Mouse (Mus musculus): ENCODE measurements around the gene Jph4.

Jph4 gene

DNA sequence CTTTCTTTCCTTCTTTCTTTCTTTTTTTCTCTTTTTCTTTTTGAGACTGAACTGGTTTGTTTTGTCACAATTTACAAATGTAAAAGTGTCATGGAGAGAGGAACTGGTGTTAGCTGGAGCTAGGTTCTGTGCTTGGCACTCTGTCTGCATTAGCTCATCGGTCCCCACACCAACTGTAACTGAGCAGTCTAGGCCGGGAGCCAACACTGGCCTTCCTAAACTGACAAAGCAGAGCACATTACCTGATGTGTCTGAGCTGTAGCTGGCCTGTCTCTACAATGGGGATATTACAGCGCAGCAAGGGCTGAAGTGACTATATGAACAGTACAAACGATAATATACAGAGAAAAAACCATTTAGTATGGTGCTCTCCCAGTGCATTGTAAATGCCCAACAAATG, 2.1 kb upstream of the Jph4 start:
- no peak for DNase-seq (ENCODE audit: low read depth)

DNA sequence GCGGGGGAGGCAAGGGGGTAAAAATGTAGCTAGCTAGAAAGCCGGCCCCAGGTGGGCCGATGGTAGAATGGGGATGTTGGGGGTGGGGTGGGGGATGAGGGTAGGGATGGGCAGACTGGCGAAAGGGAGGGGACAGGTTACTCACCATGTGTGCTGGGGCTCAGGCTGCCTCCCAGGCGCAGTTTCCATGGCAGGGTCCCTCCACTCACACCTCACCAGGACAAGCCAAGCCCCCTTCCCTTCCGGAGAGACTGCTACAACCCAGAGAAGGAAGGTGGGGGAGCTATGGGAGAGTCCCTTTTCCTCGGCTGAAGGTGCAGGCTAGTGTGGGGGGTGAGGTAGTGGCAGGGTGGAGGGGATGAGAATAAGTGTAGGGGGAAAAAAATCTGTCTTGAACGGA, 889 bp downstream of the Jph4 start:
- DNase-seq (ENCODE audit: low read depth) = no peak

DNA sequence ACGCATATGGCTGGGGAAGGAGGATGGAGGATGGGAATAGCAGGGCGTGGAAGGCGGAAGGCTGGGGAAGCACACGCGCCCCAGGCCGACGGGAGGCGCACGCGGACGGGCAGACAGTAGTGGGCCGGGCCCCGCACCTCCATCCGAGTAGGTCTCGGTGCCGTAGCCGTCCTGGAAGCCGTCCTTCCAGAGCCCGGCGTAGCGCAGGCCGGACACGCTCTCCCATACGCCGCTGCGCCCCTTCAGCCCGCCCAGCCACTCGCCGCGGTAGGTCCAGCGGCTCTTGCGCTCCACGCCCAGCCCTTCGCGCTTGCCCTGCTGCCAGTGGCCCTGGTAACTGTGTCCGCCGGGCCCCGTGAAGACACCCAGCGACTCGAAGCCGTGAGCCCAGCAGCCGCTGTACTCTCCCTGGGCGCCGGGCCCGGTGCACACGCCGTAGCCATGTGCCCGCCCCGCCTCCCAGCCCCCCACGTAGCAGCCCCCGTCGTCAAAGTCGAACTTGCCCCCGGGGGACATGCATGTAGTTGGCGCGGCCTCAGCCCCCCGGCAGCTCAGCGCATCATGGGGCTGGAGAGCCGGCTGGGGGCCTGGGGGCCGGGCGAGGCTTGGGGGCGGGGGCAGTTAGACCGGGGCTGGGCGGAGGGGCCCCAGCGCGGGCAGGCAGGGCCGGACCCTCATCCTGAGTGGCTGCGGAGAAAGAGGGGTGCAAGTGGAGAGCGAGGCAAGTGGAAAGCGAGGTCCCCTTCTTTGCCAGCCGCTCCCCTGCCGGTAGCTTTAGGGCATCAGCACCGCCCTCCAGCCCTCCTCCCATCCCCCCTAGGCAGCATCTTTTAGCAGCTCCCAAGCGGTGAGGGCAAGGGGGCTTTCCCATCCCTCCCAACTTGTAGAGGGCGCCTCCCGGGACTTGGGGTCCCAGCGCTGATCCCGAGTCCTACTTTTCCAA, 1.7 kb downstream of the Jph4 start:
- no peak for DNase-seq (ENCODE audit: low read depth)

DNA sequence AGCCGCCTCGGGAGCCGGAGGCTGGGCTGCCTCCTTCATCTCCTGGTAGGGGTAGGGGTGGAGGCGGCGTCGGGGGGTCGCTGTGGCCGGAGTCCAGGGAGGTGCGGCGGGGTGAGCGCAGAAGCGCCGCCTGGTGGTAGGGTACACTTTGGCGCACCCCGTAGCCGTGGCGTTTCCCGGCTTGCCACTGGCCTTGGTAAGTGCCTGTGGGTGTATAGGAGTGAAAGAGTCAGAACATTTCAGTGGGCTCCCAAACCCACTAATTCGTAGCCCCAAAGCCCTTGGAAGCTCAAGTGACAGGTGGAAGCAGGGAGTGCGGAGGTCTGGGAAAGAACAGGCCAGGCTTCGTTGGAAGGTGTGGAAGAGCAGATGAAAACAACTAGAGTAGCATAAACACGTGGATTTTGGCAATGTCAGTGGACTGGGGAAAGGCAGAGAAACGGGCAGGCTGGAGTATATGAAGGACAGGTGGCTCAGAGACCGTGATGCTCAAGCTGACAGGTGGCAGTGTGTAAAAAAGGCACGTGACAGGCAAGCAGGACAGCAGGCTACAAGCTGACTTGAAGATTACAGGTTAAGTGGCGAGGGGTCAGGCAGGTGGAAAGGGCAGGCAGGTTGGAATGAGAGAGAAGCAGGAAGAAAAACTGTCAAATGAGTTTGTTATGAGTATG, 2.6 kb downstream of the Jph4 start:
- DNase-seq (ENCODE audit: low read depth) = no peak

DNA sequence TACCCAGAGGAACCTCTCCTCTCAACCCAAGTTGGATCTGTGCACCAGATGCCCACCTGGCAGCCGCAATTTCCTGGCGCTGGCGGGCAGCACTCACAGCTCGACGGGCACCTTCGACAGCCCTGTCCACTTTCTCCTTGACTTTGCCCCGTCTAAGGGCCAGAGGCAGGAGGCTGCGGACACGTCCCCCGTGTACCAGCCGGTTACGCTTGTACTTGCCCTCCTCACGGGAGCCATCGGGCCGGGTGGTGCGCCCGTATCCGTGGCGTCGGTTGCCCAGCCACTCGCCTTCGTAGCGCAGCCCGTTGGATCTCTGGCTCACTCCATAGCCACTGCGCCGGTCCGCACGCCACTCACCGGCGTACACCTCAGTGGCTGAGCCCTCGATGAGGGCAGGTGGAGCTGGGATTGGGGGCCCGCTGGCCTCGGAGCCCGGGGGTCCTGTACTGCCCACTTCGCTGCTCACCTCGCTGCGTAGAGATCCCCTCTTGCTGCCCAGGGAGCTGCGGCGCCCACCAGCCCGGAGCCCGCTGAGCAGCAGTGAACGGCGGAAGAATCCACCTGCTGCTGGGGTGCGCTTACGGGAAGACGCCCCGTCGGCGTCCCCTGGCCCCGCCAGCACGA, 3.3 kb downstream of the Jph4 start:
- DNase-seq (ENCODE audit: low read depth) = no peak

DNA sequence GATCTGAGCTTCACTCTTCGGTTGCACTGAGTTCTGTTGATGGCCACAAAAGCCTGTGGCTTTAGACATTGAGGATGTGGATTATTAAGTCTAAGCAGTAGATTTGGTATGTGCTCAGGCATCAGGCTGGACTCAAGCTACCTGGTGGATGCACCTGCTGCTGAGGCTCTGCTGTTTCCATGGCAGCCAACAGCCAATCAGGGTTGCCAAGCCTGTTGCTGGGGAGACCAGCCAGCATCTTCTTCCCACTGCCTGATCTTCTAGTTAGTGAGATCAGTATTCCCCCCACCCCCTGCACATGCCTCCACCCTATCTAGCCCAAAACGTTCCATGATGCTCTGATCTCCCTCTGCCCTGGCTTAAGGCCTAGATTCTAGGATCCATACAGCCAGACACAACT, 5.0 kb downstream of the Jph4 start:
- DNase-seq (ENCODE audit: low read depth) = no peak

DNA sequence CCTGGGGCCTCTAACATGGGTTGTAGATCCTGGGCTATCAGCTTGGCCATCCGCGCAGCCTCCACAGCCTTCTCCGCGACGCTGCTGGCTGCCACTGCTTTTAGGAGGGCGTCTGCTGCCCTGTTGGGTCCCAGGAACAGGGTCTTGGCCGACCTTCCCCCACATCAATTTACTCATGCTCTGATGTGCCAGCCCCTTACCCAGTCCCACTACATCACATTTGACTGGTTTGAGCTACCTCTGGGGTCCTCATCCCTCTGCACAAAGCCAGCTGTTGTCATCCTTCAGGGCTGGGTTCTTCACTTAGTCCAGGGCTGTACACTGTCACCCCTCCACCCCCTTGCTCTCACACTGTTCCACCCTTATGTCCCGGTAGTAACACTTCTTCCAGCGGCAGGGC, 6.7 kb downstream of the Jph4 start:
- DNase-seq (ENCODE audit: low read depth) = no peak

DNA sequence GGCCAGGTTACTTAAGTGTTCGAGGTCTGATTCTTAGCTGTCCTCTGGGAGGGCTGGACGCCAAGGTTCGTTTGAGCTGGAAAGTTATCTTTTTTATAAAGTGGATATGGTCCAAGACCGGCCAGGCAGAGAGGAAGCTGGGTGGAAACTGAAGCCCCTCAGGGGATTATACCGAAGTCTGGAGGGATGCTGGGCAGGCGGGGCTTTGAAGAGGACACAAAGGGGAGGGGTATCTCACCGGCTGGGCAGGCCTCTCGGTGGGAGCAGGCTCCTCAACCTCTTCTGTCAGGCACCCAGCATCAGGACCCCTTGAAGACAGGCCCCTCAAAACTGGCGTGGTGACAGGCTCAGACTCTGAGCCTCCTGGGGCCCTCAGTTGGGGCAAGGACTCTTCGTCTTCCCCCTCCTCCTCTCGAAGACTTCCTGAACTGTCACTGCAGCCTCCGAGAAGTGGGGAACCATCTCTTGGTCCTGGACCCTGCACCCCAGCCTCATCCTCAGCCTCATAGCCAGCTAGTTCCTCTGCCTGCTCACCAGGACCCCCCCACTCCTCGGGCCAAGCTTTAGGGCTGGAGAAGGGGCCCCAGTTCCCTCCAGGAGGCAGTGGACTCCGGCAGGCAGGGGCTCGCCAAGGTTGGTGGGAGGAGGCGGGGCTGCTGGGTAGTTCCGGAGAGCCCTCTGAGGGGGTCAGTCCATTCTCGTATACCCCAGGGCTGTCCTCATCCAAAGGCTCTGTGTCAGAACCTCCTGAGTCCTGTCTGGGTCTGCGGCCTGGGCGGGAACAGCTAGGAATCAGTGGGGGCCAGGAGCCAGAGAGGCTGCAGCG, 7.5 kb downstream of the Jph4 start:
- DNase-seq (ENCODE audit: low read depth) = peak; percentile 10

DNA sequence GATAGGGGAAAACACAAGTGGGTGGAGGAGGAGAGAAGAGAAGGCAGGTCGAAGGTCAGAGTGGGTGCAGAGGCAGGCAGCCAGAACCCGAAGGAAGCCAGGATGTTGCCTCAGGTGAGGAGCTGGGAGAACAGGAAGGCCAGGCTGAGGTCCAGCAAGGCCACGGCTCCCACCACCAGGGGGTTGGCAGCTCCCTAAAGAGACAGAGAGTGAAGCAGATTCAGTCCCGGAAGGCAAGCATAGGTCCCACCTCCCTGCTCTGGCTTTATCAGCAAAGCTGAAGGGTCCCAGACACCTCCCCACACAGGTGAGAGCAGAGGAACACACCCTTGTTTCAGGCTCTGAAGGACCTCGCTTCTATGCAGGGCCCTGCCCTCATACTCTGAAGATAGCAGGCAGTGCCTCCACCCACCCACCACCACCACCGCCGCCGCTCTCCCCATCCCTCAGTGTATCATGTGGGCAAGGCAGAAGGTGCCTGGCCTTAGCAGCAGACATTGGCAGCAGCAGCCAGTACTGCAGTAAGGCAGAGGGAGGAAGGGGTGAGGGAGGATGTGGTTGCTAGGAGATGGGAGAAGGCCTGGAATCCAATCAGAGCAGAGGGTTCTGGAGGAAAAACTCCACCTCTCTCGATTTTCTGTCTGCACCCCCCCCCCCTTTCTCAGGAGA, 8.4 kb downstream of the Jph4 start:
- DNase-seq (ENCODE audit: low read depth) = no peak

DNA sequence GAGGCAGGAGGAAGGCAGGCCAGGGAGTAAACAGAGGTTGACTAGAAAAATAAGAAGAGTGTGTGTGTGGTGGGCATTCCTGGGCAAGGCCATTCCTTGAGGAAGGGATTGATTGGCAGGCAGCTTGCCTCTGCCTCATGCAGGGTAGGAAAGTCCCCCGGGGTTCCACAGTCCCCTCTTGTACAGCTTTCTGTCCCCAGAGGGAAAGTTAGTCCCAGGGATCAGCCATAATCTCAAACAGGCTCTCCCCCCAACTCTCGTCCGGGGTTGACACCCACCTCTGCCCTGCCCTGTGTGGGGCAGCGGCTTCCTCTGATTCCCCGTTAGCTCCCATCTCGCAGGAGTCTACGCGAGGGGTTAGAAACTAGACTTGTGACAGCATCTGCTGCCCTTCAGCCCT, 9.7 kb downstream of the Jph4 start:
- no peak for DNase-seq (ENCODE audit: low read depth)

DNA sequence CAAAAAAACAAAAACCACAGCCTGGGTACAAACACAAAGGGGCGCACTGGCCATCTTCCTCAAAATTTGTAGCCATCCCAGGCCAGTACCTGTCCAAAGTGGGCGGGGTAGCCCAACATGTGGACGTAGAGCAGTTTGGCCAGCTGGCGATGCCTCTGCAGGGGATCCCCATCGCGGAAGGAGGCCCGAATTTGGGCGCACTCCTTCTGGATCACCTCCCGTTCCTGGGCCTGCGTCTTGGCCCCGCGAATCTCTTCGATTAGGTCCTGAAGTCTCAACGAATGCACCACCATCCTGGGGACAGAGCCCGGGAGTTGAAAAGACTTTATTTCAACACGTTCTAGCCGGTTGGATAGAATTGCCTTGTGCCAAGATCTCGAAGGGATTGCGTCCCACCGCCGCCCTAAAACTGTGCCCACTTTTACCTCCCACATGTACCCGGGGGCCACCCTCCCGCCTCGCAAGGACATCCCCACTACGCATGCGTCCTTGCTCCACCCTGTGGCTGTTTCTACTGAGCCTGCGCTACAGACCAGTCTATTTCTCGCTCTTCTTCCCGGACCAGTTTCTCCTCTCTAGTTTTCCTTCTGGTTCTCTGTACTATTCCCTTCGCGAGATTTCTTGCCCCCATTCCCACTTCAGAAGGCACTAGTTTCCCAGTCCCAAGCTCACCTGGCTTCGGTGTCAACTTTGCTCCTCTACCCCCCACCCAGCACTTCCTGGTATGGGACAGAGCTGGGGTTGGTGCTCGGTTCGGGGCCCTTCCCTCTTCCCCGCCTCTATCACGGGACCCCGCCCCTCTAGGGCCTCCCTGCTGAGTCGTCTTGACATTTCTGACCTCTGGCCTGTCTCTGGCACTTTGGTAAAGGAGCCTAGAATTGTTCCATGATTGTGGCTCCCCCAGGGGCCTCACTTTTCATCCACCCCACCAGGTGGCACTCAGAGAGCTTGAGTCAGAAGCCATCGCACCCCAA, 10.6 kb downstream of the Jph4 start, which contains the start of gene Ap1g2:
TSS of gene Ap1g2 (minus strand) at position 758 of the 974 bp plus-strand sequence.
- no peak for DNase-seq (ENCODE audit: low read depth)

DNA sequence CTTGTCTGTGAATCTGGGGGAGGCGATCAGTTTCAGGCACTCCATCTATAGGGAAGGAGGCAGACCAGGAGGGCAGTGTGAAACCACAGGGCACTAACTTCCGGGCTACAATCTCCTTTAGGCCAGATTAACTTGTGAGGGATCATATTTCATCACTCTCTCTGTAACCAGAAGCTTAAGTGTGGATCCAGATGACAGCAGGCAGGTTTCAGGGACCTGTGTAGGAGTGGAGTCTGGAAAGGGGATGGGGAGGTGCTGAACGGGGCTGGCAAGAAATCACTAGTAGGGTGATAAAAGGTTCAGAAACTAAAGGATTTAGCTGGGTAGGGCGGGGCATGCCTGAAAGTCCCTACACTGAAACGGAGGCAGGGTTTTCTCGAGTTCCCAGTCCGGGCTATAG, 11.3 kb downstream of the Jph4 start:
- DNase-seq (ENCODE audit: low read depth) = no peak

DNA sequence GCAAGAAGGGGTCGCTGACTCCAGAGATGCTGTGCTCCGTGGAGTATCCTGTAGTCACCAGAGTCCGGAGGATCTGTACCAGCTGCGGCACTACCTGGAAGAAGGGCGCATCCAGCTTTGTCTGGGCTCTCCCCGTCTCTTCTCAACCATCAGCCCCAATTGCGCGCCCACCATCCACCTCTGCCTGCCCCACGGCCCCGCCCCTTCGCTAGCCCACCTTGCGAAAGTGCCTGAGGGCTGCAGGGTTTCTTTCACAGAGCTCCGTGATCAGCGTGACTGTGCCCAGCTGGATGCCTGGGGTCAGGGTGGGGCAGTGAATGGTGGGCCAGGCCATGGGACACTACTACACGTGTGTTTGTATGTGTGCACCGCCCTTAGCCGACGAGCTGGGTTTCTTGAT, 12.4 kb downstream of the Jph4 start:
- no peak for DNase-seq (ENCODE audit: low read depth)

DNA sequence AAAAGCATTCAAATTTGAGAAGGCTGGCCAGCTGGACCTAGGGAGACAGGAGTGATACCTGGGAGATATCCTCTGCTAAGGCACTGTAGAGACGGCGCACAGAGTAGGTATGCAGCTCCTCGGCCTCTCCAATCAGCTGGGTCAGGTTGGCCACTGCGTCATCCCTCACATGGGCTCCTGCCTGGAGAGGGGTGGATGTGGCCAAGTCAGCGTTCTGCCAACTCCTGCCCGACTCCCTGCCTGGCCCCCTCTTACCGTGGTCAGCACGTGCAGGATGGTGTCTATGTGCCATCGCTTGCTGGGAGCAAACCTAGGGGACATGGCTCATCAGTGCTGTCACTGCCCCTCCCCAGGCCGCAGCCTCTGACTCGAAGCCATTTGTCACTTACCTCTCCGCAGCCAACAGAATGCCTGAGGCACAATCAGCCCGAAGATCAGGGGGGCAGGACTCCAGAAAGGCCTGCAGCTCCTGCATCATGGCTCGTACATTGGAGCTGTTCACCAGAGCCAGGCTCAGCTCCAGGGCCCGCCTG, 14.4 kb downstream of the Jph4 start:
- no peak for DNase-seq (ENCODE audit: low read depth)

DNA sequence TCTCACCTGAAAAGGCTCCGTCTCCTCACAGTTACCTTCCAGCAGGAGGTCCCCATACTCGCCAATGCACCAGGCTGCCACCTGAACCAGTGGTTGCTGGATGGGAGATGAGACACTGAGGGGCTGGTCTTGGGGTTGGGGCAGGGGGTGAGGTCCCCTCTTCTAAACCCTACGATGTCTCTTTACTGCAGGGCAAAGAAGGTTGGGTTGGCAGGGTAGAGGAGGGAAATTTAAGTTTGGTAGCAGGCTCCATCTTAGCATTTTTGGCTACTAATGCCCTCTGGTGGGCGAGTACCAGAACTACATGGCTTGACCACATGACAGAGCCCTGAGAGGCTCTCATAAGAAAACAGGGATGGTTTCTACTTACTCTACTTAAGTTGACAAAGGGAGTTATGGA, 15.1 kb downstream of the Jph4 start:
- peak; percentile 71 for DNase-seq (ENCODE audit: low read depth)

DNA sequence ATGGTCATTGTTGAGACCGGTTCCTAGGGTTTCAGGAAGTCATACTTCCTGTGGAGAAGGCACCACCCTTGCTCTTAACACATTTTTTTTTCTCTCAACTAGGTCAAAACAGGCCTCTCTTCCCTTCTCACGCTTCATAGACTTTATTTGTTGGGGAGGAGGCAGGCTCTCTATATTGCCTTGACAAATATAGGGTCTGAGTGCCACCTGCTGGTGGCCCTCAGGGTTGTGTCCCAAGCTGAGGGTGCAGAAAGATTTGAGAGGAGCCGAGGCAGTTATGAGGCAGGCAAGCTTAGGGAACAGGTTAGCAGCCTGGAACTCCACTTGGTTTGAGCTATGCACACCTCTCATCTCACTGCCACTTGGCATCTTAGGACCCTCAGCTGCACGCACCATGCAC, 18.7 kb downstream of the Jph4 start:
- DNase-seq (ENCODE audit: low read depth) = peak; percentile 51

DNA sequence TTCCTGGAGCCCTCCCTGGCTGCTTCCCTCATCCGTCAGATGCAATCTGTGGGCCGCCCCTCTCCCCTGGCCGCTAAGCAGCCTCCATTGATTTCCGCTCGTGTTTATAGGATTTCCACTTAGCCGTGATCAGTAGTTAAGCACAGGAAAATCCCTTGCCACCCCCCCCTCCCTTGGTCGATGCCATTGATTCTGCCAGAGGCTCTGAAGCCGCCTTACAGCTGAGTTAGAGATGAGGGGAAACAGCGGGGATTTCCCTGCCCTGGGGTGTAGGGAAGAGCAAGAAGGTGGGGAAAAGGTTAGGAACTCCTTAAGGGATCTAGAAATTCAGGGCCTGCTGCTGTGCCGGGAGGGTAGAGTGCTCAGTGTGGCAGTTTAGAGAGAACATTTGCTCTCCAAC, 19.1 kb downstream of the Jph4 start:
- no peak for DNase-seq (ENCODE audit: low read depth)

DNA sequence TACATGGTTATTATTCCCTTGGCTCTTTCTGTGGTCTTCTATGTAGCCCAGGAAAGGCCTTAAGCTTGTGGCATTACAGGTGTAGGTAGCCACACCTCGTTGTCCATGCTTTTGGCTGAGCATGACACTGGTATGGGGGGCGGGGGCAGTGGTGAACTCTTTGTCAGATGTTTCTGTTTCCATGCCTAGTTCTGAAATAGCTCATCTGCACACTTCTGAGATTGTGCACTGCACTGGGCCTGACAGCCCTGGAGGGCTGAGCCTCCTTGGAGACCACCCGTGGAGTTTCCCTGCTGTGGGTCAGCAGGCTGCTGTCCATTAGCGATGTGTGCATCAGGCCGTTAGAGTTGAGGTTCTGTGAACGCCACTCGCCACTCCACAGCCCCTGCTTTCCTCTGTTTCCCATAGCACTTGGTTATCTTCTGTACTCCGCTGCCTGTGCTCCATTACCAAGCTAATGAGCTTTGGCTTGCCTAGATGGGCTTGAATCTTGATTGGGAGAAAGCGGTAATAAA, 20.1 kb downstream of the Jph4 start:
- no peak for DNase-seq (ENCODE audit: low read depth)

DNA sequence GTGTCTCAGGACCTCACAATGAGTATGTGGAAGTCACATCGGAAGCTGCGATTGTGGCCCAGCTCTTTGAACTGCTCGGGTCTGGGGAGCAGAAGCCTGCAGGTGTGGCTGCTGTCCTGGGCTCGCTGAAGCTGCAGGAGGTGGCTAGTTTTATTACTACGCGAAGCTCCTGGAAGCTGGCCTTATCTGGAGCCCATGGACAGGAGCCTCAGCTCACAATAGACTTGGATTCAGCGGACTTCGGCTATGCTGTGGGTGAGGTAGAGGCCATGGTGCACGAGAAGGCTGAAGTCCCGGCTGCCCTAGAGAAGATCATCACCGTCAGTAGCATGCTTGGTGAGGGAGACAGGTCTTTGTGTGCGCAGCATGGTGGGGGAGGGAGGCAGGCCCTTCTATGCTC, 21.1 kb downstream of the Jph4 start:
- no peak for DNase-seq (ENCODE audit: low read depth)

DNA sequence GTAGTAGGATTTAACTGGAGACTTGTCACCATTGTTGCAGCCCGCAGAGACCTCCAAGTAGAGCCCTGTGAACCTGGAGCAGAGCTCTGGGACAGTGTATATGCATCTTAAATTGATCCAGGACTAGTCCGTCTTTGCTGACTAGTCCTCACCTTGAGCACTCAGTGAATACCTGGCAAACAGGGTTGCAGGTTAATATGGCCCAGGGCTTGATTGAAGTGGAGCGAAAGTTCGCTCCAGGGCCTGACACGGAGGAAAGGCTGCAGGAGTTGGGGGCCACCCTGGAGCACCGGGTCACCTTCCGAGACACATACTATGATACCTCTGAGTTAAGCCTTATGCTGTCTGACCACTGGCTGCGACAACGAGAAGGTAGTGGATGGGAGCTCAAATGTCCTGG, 21.5 kb downstream of the Jph4 start:
- DNase-seq (ENCODE audit: low read depth) = no peak

All from NIH3T3 (cell line).